Mouse (Mus musculus) midbrain, embryonic 11.5 days (tissue): Measurements from ENCODE around the gene Morn4. TPM values are rescaled to one million over a fixed set of nuclear protein-coding genes. Genes with fewer than 3 reads are reported as not detected.

Experiments
- ATAC-seq: fragments of 200-750 bp; cut with Nextera tagmentation; 2 replicates; pipeline ENCODE4 v1.8.0; 2017; ENCODE audit warnings: moderate TSS enrichment, moderate library complexity; ENCODE audit not compliant: low FRiP score
- DNase-seq: peaks from one replicate; pipeline ENCODE4 v3.0.0; 2015; ENCODE audit warnings: low spot score; ENCODE audit errors: missing footprints
- H3K27ac ChIP-seq: fragments of 300-500 bp; sonication (generic); 2 replicates; pipeline ENCODE4 v1.5.1; 2014; ENCODE audit warnings: low read depth, low read length
- H3K27me3 ChIP-seq: fragments of 300-500 bp; sonication (generic); 2 replicates; pipeline ENCODE4 v1.6.1; 2014; ENCODE audit warnings: mild to moderate bottlenecking, low read length, moderate library complexity, mixed read lengths; ENCODE audit not compliant: control insufficient read depth, insufficient read depth
- H3K36me3 ChIP-seq: fragments of 300-500 bp; sonication (generic); 2 replicates; pipeline ENCODE4 v1.6.1; 2014; ENCODE audit warnings: mild to moderate bottlenecking, low read length, moderate library complexity, mixed read lengths; ENCODE audit not compliant: control insufficient read depth, insufficient read depth
- H3K4me1 ChIP-seq: fragments of 300-500 bp; sonication (generic); 2 replicates; pipeline ENCODE4 v1.6.1; 2014; ENCODE audit warnings: low read length; ENCODE audit not compliant: control insufficient read depth, insufficient read depth
- H3K4me2 ChIP-seq: fragments of 300-500 bp; sonication (generic); 2 replicates; pipeline ENCODE4 v1.6.1; 2014; ENCODE audit warnings: mild to moderate bottlenecking, moderate library complexity
- H3K4me3 ChIP-seq: fragments of 300-500 bp; sonication (generic); 2 replicates; pipeline ENCODE4 v1.5.1; 2014; ENCODE audit warnings: low read depth, low read length
- H3K9ac ChIP-seq: fragments of 300-500 bp; sonication (generic); 2 replicates; pipeline ENCODE4 v1.6.1; 2014; ENCODE audit warnings: low read length
- H3K9me3 ChIP-seq: fragments of 300-500 bp; sonication (generic); 2 replicates; pipeline ENCODE4 v1.6.1; 2016; ENCODE audit warnings: low read length; ENCODE audit not compliant: control insufficient read depth
- WGBS: fragments of 180-500 bp; shearing (Covaris S2); extraction: QIAGEN DNeasy Blood & Tissue Kit; methylation state at CpG from one replicate; pipeline ENCODE4 v1.1.7; 2014; 5-methylcytosine and 5-hydroxymethylcytosine counted together
- polyA plus RNA-seq: library from polyadenylated mRNA; unstranded; fragments of >200 nt; fragmentation: Nextera tagmentation; extraction: Ambion mirVana; gene quantifications from 2 replicates; pipeline ENCODE4 v1.2.1, GENCODE M21; 2014

The Morn4 gene
- polyA plus RNA-seq, 1 experiment from 2014 or later, result 65.1 TPM

- H3K36me3 ChIP-seq, result peaks cover 4% of the 10 kb centered on the region
- WGBS, result 91% methylated on average over 6 of the region's 6 CpGs
- peaks cover 6% of the 10 kb centered on the region for H3K4me1 ChIP-seq
- ATAC-seq, result no peak
- H3K9me3 ChIP-seq, result no peaks in the 10 kb centered on the region
- peaks cover 3% of the 10 kb centered on the region; the same call in 1 of the 2 replicates for H3K27me3 ChIP-seq
- no peak overlapping the region for H3K4me2 ChIP-seq
- DNase-seq, result no peak
- no peak overlapping the region for H3K4me3 ChIP-seq
- no peak overlapping the region for H3K27ac ChIP-seq
- no peak overlapping the region for H3K9ac ChIP-seq
Measured at GRCm38 (mm10) chr19:42126219-42126605, 40.1 kb upstream of the Morn4 start.

- Histone ChIP-seq H3K9ac (no peak overlapping the region), H3K4me2 (no peak overlapping the region), H3K9me3 (no peaks in the 10 kb centered on the region), H3K36me3 (peaks cover 6% of the 10 kb centered on the region), H3K27ac (no peak overlapping the region), H3K27me3 (peaks cover 3% of the 10 kb centered on the region; the same call in 1 of the 2 replicates), H3K4me3 (no peak overlapping the region), H3K4me1 (peaks cover 6% of the 10 kb centered on the region)
- ATAC-seq (no peak), DNase-seq (no peak)
- 85% methylated on average over 11 of the region's 11 CpGs for WGBS
Measured at GRCm38 (mm10) chr19:42125501-42126218, 39.5 kb upstream of the Morn4 start.

- peaks cover 3% of the 10 kb centered on the region; the same call in 1 of the 2 replicates for H3K27me3 ChIP-seq
- DNase-seq (no peak), ATAC-seq (no peak)
- H3K27ac ChIP-seq, result no peak overlapping the region
- peaks cover 6% of the 10 kb centered on the region for H3K4me1 ChIP-seq
- no peak overlapping the region for H3K4me3 ChIP-seq
- H3K4me2 ChIP-seq, result no peak overlapping the region
- H3K36me3 ChIP-seq, result peaks cover 6% of the 10 kb centered on the region
- H3K9me3 ChIP-seq, result no peaks in the 10 kb centered on the region
- WGBS, result 88% methylated on average over 13 of the region's 13 CpGs
- H3K9ac ChIP-seq, result no peak overlapping the region
Measured at GRCm38 (mm10) chr19:42124684-42125083, 38.5 kb upstream of the Morn4 start.

GRCm38 (mm10) chr19:42120451-42120850 is 34.3 kb upstream of the Morn4 start:
- Histone ChIP-seq H3K4me3 (no peak overlapping the region), H3K9me3 (no peaks in the 10 kb centered on the region), H3K27ac (no peak overlapping the region), H3K4me2 (no peak overlapping the region), H3K27me3 (no peaks in the 10 kb centered on the region), H3K4me1 (no peaks in the 10 kb centered on the region), H3K36me3 (peaks cover 12% of the 10 kb centered on the region), H3K9ac (no peak overlapping the region)
- WGBS, result 92% methylated on average over 8 of the region's 8 CpGs
- ATAC-seq (no peak), DNase-seq (no peak)

DNA sequence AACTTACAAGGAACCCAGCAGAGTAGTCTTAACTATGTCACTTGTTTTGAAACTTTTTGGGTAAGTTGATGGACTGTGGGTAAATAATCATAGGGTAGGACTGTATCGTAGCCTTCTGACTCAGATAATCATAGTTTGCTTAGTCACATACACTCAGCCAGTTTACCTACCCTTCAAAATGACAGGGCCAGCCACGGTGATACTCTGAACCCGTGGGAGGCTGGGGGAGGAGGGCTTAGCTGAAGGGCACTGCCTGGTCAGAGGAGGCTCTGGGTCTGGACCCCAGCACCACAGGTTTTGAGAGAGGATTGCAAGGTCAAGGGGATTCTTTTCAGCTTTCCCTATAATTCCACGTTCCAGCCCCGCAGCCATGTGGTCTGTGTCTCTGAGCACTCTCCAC is 32.4 kb upstream of the Morn4 start:
- DNase-seq (no peak), ATAC-seq (no peak)
- WGBS, result 88% methylated on average over 5 of the region's 5 CpGs
- Histone ChIP-seq H3K4me2 (no peak overlapping the region), H3K36me3 (peaks cover 12% of the 10 kb centered on the region), H3K9ac (no peak overlapping the region), H3K27ac (no peak overlapping the region), H3K27me3 (no peaks in the 10 kb centered on the region), H3K4me1 (no peaks in the 10 kb centered on the region), H3K4me3 (no peak overlapping the region), H3K9me3 (no peaks in the 10 kb centered on the region)

- no peak overlapping the region for H3K9ac ChIP-seq
- no peaks in the 10 kb centered on the region for H3K27me3 ChIP-seq
- no peak for DNase-seq
- H3K36me3 ChIP-seq, result peaks cover 12% of the 10 kb centered on the region
- WGBS, result 94% methylated on average over 9 of the region's 9 CpGs
- no peak overlapping the region for H3K4me3 ChIP-seq
- no peak for ATAC-seq
- H3K4me2 ChIP-seq, result no peak overlapping the region
- H3K4me1 ChIP-seq, result no peaks in the 10 kb centered on the region
- no peak overlapping the region for H3K27ac ChIP-seq
- H3K9me3 ChIP-seq, result no peaks in the 10 kb centered on the region
Measured at GRCm38 (mm10) chr19:42118142-42118541, 32.0 kb upstream of the Morn4 start.

DNA sequence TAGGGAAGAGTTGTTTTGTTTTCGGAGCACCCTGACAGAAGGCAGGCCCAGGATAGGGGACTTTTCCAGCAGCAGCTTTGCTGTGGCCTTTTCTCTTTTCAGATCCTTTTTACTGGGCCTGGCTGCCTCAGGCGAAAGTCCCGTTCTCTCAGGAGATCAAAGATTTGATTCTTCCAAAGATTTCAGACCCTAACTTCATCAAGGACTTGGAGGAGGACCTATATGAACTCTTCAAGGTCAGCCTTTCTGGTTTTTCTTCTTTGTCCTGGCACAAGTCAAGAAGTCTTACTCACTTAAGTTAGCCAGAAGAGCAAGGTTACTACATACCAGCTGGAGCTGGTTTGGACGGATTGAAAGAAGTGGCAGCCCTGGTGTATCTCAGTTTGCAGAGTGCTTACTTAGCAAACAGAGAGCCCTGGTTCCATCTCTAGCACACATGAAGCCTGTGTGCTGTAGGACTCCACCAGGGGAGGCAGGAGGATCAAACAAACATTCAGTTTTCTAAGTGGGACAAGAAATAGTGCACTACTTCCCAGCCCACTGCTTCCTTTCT is 29.7 kb upstream of the Morn4 start:
- Histone ChIP-seq H3K27ac (no peak overlapping the region), H3K36me3 (peaks cover 7% of the 10 kb centered on the region; the same call in 1 of the 2 replicates), H3K27me3 (no peaks in the 10 kb centered on the region), H3K9ac (no peak overlapping the region), H3K4me1 (no peaks in the 10 kb centered on the region), H3K9me3 (no peaks in the 10 kb centered on the region), H3K4me3 (no peak overlapping the region), H3K4me2 (no peak overlapping the region)
- 87% methylated on average over 4 of the region's 4 CpGs for WGBS
- ATAC-seq (no peak), DNase-seq (no peak)

DNA sequence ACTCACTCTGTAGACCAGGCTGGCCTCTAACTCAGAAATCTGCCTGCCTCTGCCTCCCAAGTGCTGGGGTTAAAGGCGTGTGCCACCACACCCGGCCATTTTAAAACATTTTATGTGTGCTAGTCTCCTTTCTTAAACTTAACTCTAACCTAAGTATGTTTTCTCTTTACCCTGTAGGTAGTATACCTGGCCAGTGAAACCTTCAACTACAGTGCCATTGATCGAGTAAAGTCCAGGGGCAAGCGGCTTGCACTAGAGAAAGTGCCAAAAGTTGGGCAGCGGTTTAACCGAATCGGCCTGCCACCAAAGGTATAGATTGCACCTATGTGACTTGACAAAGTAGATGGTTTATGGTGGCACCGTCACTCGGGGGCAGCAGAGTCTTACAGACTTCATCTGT is 18.5 kb upstream of the Morn4 start:
- no peaks in the 10 kb centered on the region for H3K9me3 ChIP-seq
- no peak overlapping the region for H3K27ac ChIP-seq
- no peaks in the 10 kb centered on the region for H3K4me1 ChIP-seq
- no peaks in the 10 kb centered on the region for H3K27me3 ChIP-seq
- H3K9ac ChIP-seq, result no peak overlapping the region
- no peak for ATAC-seq
- DNase-seq, result no peak
- H3K36me3 ChIP-seq, result peaks cover 4% of the 10 kb centered on the region; the same call in 1 of the 2 replicates
- no peak overlapping the region for H3K4me3 ChIP-seq
- WGBS, result 89% methylated on average over 9 of the region's 9 CpGs
- H3K4me2 ChIP-seq, result no peak overlapping the region

DNA sequence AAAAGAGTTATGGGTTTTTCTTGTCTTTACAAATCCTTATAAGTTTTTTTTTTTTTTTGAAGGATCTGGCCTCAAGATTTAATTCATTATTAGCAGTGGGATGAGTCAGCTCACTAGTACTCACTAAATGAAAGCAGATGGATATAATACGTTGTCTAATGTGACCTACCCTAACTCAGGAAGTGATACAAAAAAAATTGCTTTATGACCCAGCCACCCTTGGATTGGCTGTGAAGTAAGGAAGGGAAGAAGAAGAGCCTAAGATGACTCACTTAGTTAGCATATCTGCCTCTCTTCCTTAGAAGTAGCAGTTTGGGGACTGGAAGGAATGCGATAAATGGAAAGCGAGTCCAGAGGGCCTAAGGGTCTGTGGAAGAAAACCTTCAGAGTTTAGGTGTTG is 13.2 kb upstream of the Morn4 start:
- ATAC-seq (no peak), DNase-seq (no peak)
- Histone ChIP-seq H3K9ac (no peak overlapping the region), H3K27ac (no peak overlapping the region), H3K4me1 (no peaks in the 10 kb centered on the region), H3K9me3 (no peaks in the 10 kb centered on the region), H3K4me3 (no peak overlapping the region), H3K4me2 (no peak overlapping the region), H3K36me3 (peaks cover 2% of the 10 kb centered on the region; the same call in 1 of the 2 replicates), H3K27me3 (no peaks in the 10 kb centered on the region)
- WGBS, result 94% methylated on average over 3 of the region's 3 CpGs
